Mouse (Mus musculus) lung, postnatal 0 days (tissue): Measurements from ENCODE around the gene Kit. TPM values are rescaled to one million over a fixed set of nuclear protein-coding genes. Genes with fewer than 3 reads are reported as not detected.

ENCODE experiments used
- ATAC-seq: fragments of 200-750 bp; cut with Nextera tagmentation; 2 replicates; pipeline ENCODE4 v1.8.0; 2017; ENCODE audit warnings: moderate library complexity
- DNase-seq: peaks from one replicate; pipeline ENCODE4 v3.0.0-alpha.2; 2016; ENCODE audit warnings: low spot score
- H3K27ac ChIP-seq: fragments of 300-500 bp; sonication (generic); 2 replicates; pipeline ENCODE4 v1.5.1; 2014; ENCODE audit warnings: antibody characterized with exemption, mild to moderate bottlenecking, low read length, mixed read lengths
- H3K27me3 ChIP-seq: fragments of 300-500 bp; sonication (generic); replicated peaks from 2 replicates; pipeline ENCODE4 v1.6.1; 2014; ENCODE audit warnings: low read length, mixed read lengths; ENCODE audit not compliant: insufficient read depth
- H3K36me3 ChIP-seq: fragments of 300-500 bp; sonication (generic); 2 replicates; pipeline ENCODE4 v1.6.1; 2014; ENCODE audit warnings: low read length, mixed read lengths; ENCODE audit not compliant: insufficient read depth
- H3K4me1 ChIP-seq: fragments of 300-500 bp; sonication (generic); 2 replicates; pipeline ENCODE4 v1.6.1; 2014; ENCODE audit warnings: antibody characterized with exemption, low read depth, low read length, mixed read lengths; ENCODE audit not compliant: insufficient read depth
- H3K4me2 ChIP-seq: fragments of 300-500 bp; sonication (generic); replicated peaks from 2 replicates; pipeline ENCODE4 v1.6.1; 2014; ENCODE audit warnings: low read depth, mild to moderate bottlenecking, low read length, moderate library complexity, mixed read lengths
- H3K4me3 ChIP-seq: fragments of 300-500 bp; sonication (generic); 2 replicates; pipeline ENCODE4 v1.5.1; 2014; ENCODE audit warnings: low read depth, low read length
- H3K9ac ChIP-seq: fragments of 300-500 bp; sonication (generic); replicated peaks from 2 replicates; pipeline ENCODE4 v1.6.1; 2014; ENCODE audit warnings: low read depth, mild to moderate bottlenecking
- H3K9me3 ChIP-seq: fragments of 300-500 bp; sonication (generic); 2 replicates; pipeline ENCODE4 v1.6.1; 2016; ENCODE audit warnings: low read length, mixed read lengths
- CTCF ChIP-seq: IDR thresholded peaks from 2 replicates; pipeline ENCODE4 v1.5.1; 2016; ENCODE audit warnings: antibody characterized with exemption, mild to moderate bottlenecking
- EP300 ChIP-seq: IDR thresholded peaks from 2 replicates; pipeline ENCODE4 v1.6.1; 2016; ENCODE audit warnings: antibody characterized with exemption, mild to moderate bottlenecking, control low read depth
- WGBS: fragments of 180-500 bp; shearing (Covaris S2); extraction: QIAGEN DNeasy Blood & Tissue Kit; methylation state at CpG from one replicate; pipeline ENCODE4 v1.1.7; 2014; 5-methylcytosine and 5-hydroxymethylcytosine counted together
- polyA plus RNA-seq: library from polyadenylated mRNA; unstranded; fragments of >200 nt; fragmentation: Nextera tagmentation; extraction: Ambion mirVana; gene quantifications from 2 replicates; pipeline ENCODE4 v1.2.1, GENCODE M21; 2015

Kit gene
- polyA plus RNA-seq, 1 experiment from 2014 or later, result 30.0 TPM

GRCm38 (mm10) chr5:75595319-75595718, 20.6 kb downstream of the Kit start:
- no peaks in the 10 kb centered on the region for H3K36me3 ChIP-seq
- ATAC-seq (no peak), DNase-seq (no peak)
- no peaks in the 10 kb centered on the region for H3K9me3 ChIP-seq
- no peaks in the 10 kb centered on the region for H3K4me1 ChIP-seq
- no peak for TF ChIP-seq CTCF
- no peak for TF ChIP-seq EP300
- H3K4me3 ChIP-seq, result no peak overlapping the region
- WGBS, result 83% methylated on average over 10 of the region's 10 CpGs
- no peak overlapping the region for H3K4me2 ChIP-seq
- H3K9ac ChIP-seq, result no peak overlapping the region
- no peaks in the 10 kb centered on the region for H3K27me3 ChIP-seq
- H3K27ac ChIP-seq, result no peak overlapping the region

DNA sequence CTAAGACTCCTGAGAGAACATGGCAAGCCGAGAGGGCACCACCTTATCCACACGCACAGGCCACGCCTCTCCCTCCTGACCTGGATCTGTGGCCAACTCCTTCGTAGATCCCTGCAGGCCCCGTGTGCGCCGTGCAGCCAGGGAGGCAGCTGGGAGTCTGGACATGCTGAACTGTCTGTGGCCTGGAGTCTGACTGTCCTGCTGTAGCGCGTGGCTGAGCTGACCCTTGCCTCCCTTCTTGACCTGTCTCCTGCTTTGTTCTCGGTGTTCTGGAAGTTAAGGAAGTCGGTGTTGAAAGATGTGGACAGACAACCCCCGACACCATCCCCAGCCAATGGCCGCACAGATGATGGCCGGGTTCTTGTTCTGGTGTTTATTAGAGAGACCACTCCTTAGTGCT, 21.5 kb downstream of the Kit start:
- H3K9ac ChIP-seq, result no peak overlapping the region
- H3K9me3 ChIP-seq, result no peaks in the 10 kb centered on the region
- H3K4me2 ChIP-seq, result no peak overlapping the region
- H3K27me3 ChIP-seq, result no peaks in the 10 kb centered on the region
- TF ChIP-seq EP300 (no peak), CTCF (no peak)
- no peak overlapping the region for H3K4me3 ChIP-seq
- peak; percentile 85 for ATAC-seq
- no peak overlapping the region for H3K27ac ChIP-seq
- DNase-seq, result peak; percentile 40
- no peaks in the 10 kb centered on the region for H3K36me3 ChIP-seq
- no peaks in the 10 kb centered on the region for H3K4me1 ChIP-seq
- WGBS, result 28% methylated on average over 14 of the region's 14 CpGs

GRCm38 (mm10) chr5:75597316-75597715, 22.6 kb downstream of the Kit start:
- Histone ChIP-seq H3K27me3 (no peaks in the 10 kb centered on the region), H3K4me3 (no peak overlapping the region), H3K27ac (no peak overlapping the region), H3K36me3 (no peaks in the 10 kb centered on the region), H3K9me3 (no peaks in the 10 kb centered on the region), H3K4me1 (no peaks in the 10 kb centered on the region), H3K9ac (no peak overlapping the region), H3K4me2 (no peak overlapping the region)
- 72% methylated on average over 2 of the region's 2 CpGs for WGBS
- DNase-seq, result no peak
- no peak for ATAC-seq
- no peak for TF ChIP-seq CTCF

GRCm38 (mm10) chr5:75598491-75598890, 23.8 kb downstream of the Kit start:
- no peaks in the 10 kb centered on the region for H3K4me1 ChIP-seq
- 91% methylated on average over 13 of the region's 13 CpGs for WGBS
- H3K4me3 ChIP-seq, result no peak overlapping the region
- no peaks in the 10 kb centered on the region for H3K36me3 ChIP-seq
- no peak for TF ChIP-seq CTCF
- no peak for TF ChIP-seq EP300
- no peaks in the 10 kb centered on the region for H3K27me3 ChIP-seq
- no peak overlapping the region for H3K9ac ChIP-seq
- no peaks in the 10 kb centered on the region for H3K9me3 ChIP-seq
- DNase-seq, result no peak
- no peak overlapping the region for H3K27ac ChIP-seq
- ATAC-seq, result no peak
- no peak overlapping the region for H3K4me2 ChIP-seq

DNA sequence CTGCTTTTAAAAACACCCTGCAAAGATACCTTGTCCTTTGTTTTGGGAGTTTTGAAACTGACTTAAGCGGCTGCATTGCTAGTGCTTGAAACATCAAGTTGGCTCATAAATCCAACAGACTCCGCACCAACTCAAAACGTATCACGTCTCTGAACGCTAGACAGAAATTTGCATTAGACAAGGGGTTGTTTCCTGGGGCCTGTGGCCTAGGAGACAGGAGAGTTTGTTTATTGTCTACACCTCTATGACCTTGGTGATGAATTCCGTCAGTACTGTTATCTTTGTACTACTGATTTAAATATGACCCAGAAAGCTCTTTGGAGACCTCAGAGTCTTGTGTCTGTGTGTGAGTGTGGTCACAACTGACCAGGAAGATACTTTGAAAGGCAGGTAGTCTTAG, 25.3 kb downstream of the Kit start:
- Histone ChIP-seq H3K9ac (no peak overlapping the region), H3K4me3 (no peak overlapping the region), H3K27me3 (no peaks in the 10 kb centered on the region), H3K4me2 (no peak overlapping the region), H3K4me1 (no peaks in the 10 kb centered on the region), H3K36me3 (no peaks in the 10 kb centered on the region), H3K27ac (no peak overlapping the region), H3K9me3 (no peaks in the 10 kb centered on the region)
- 66% methylated on average over 6 of the region's 6 CpGs for WGBS
- ATAC-seq (no peak), DNase-seq (no peak)
- TF ChIP-seq CTCF (no peak), EP300 (no peak)

GRCm38 (mm10) chr5:75604238-75604637, 29.5 kb downstream of the Kit start:
- no peaks in the 10 kb centered on the region for H3K27me3 ChIP-seq
- DNase-seq (no peak), ATAC-seq (no peak)
- no peaks in the 10 kb centered on the region for H3K4me1 ChIP-seq
- WGBS, result 69% methylated on average over 9 of the region's 9 CpGs
- TF ChIP-seq CTCF (no peak), EP300 (no peak)
- no peak overlapping the region for H3K4me3 ChIP-seq
- no peak overlapping the region for H3K4me2 ChIP-seq
- no peaks in the 10 kb centered on the region for H3K36me3 ChIP-seq
- no peak overlapping the region for H3K27ac ChIP-seq
- H3K9ac ChIP-seq, result no peak overlapping the region
- H3K9me3 ChIP-seq, result no peaks in the 10 kb centered on the region

- Histone ChIP-seq H3K27ac (no peak overlapping the region), H3K9me3 (no peaks in the 10 kb centered on the region), H3K27me3 (no peaks in the 10 kb centered on the region), H3K4me1 (no peaks in the 10 kb centered on the region), H3K4me3 (no peak overlapping the region), H3K9ac (no peak overlapping the region), H3K36me3 (no peaks in the 10 kb centered on the region), H3K4me2 (no peak overlapping the region)
- 65% methylated on average over 14 of the region's 14 CpGs for WGBS
- ATAC-seq (no peak), DNase-seq (no peak)
- TF ChIP-seq EP300 (no peak), CTCF (no peak)
These were observed 32.2 kb downstream of the Kit start for GRCm38 (mm10) chr5:75606898-75607297.
